Mouse (Mus musculus) embryonic fibroblast, embryonic 13.5 days (primary cell): ENCODE measurements around the gene Ebf1.
A peak's percentile ranks its signal among the peaks of the same experiment; 100 is the strongest.

Experiments
- CTCF ChIP-seq: IDR thresholded peaks from 2 replicates; pipeline ENCODE4 v1.5.1; 2011; ENCODE audit warnings: mild to moderate bottlenecking, control low read depth, low read length, moderate library complexity, borderline replicate concordance; ENCODE audit not compliant: insufficient read depth
- POLR2A ChIP-seq: IDR thresholded peaks from 2 replicates; pipeline ENCODE4 v1.6.1; 2011; ENCODE audit warnings: low read depth, mild to moderate bottlenecking, control low read depth, low read length, moderate library complexity

GRCm38 (mm10) chr11:45008078-45008477 is 391.0 kb downstream of the Ebf1 start:
- no peak for TF ChIP-seq POLR2A
- TF ChIP-seq CTCF = peak; percentile 98
